Mouse (Mus musculus): Measurements from ENCODE around the gene Fbxw2. TPM values are rescaled to one million over a fixed set of nuclear protein-coding genes. Genes with fewer than 3 reads are reported as not detected.
"Not testable (repeated sequence)": the region's sequence is repeated elsewhere in the genome, so short reads cannot be mapped to it uniquely, and the experiment has no call there.

The Fbxw2 gene
- total and polyA plus RNA-seq, 2 experiments from 2014 or later = 120 to 130 TPM

DNA sequence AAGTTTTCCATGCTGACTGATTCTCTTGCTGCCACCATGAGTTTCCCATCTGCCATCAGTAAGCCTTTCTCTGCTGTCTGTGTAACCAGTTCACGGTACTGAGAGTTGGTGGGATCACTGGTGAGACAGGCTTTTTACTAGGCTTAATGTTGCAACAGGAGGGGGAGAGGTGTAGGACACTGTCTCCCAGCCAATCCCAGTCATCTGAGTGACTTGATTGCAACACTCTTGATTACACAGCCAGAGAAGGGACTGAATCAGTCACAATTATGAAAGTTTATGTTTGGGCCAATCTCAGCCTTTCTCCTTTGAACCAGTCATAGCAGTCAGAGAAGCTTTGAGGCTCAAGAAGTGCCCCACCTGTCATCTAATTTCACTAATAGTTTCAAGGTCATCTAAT lies 1.9 kb upstream of the Fbxw2 start:
- WGBS = 94% methylated on average over 1 of the region's 1 CpGs
- Histone ChIP-seq H3K36me3 (ENCODE audit: insufficient read depth) (peaks cover 9% of the 10 kb centered on the region; the same call in 1 of the 2 replicates), H3K9me3 (ENCODE audit: low read length) (no peaks in the 10 kb centered on the region; the same call in 1 of the 2 replicates), H3K4me2 (ENCODE audit: low read depth) (no peak overlapping the region), H3K27ac (ENCODE audit: low read depth, low read length) (no peak overlapping the region), H3K4me3 (ENCODE audit: low read depth, low read length) (no peak overlapping the region), H3K4me1 (ENCODE audit: insufficient read depth) (peaks cover 19% of the 10 kb centered on the region), H3K9ac (no peak overlapping the region), H3K27me3 (ENCODE audit: insufficient read depth, low read length) (no peaks in the 10 kb centered on the region)
- ATAC-seq (no peak), DNase-seq (no peak)
- TF ChIP-seq CTCF (IDR thresholded peaks at IDR 0.05; ENCODE audit: low read depth) = no peak

DNA sequence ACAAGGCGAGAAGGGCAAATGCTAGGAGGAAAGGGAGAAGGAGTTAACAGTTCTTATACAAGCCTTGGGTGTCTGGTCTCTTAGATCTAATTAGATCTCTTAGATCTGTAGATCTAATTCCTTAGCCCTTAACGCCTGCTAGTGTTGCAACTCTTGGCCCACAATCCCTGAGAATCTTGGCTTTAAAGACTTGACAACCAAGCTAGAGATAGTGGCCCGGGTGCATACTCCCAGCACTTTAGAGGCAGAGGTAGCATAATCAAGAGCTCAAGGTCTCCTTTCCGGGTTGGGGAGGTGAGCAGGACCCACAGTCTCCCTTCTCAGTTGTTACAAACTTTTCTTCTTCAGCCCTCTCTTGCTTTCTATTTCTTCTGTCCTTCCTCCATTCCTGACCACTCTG lies 1.5 kb upstream of the Fbxw2 start:
- ATAC-seq = no peak
- Histone ChIP-seq H3K27me3 (ENCODE audit: insufficient read depth, low read length) (no peaks in the 10 kb centered on the region), H3K9me3 (ENCODE audit: low read length) (no peaks in the 10 kb centered on the region; the same call in 1 of the 2 replicates), H3K4me3 (ENCODE audit: low read depth, low read length) (no peak overlapping the region), H3K4me2 (ENCODE audit: low read depth) (no peak overlapping the region), H3K4me1 (ENCODE audit: insufficient read depth) (peaks cover 19% of the 10 kb centered on the region), H3K9ac (no peak overlapping the region), H3K27ac (ENCODE audit: low read depth, low read length) (no peak overlapping the region), H3K36me3 (ENCODE audit: insufficient read depth) (peaks cover 11% of the 10 kb centered on the region)
- TF ChIP-seq CTCF (IDR thresholded peaks at IDR 0.05; ENCODE audit: low read depth) = no peak
- 96% methylated on average over 4 of the region's 4 CpGs for WGBS
- no peak for DNase-seq

DNA sequence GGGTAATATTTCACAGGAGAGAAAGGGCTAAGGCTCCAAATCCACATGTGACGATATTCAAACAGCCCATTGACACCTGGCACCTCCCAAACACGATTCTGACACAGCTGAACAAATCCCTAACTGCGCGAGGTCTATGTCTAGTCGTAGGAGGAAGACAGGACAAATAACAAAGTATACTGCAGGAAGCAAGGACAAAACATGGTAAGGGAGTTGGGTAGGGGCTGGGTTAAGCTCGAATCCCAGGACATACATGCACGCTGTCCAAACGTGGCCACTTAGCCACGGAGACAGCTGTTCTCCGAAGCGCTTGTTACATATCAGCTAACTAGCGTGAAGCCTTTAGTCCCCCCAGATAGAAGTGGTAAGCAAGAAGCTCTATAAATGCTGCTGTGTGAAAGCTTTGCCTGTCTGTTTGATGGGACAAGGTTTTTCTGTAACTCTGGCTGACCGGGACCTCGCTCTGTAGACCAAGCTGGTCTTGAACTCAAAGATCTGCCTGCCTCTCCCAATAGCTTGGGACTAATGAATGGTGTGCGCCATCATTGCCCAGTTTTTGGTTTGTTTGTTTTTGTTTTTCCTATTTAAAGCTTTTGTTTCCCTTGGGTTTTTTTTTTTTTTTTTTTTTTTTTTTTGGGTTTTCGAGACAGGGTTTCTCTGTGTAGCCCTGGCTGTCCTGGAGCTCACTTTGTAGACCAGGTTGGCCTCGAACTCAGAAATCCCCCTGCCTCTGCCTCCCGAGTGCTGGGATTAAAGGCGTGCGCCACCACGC lies 535 bp upstream of the Fbxw2 start:
- Histone ChIP-seq H3K27me3 (ENCODE audit: insufficient read depth, low read length) (no peaks in the 10 kb centered on the region), H3K4me1 (ENCODE audit: insufficient read depth) (peaks cover 19% of the 10 kb centered on the region), H3K4me2 (ENCODE audit: low read depth) (peak overlapping the region; percentile 62), H3K9ac (peak overlapping the region; percentile 94), H3K27ac (ENCODE audit: low read depth, low read length) (peak overlapping the region; percentile 73), H3K4me3 (ENCODE audit: low read depth, low read length) (peak overlapping the region; percentile 100), H3K9me3 (ENCODE audit: low read length) (no peaks in the 10 kb centered on the region; the same call in 1 of the 2 replicates), H3K36me3 (ENCODE audit: insufficient read depth) (peaks cover 15% of the 10 kb centered on the region)
- ATAC-seq = peak; percentile 39; the same call in 1 of the 2 replicates
- 41% methylated on average over 20 of the region's 21 CpGs for WGBS
- no peak for DNase-seq
- no peak for TF ChIP-seq CTCF (IDR thresholded peaks at IDR 0.05; ENCODE audit: low read depth)

DNA sequence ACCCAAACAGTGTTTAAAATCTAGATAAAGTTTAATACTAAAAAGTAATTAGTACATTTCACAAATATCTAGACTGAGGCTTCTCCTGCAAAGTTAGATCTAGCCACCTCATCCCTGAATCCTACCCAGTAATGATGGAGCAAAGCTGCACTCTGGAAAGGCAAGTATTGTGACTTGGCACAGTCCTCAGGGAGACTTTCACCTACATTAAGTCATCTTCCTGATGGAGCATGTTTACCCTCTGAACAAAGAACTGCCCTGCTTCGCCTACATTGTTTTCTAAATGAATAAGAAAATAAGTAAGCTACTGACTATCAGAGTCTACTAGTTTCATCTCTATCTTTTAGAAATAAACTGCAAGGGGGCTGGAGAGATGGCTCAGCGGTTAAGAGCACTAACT lies 7.6 kb downstream of the Fbxw2 start:
- Histone ChIP-seq H3K36me3 (ENCODE audit: insufficient read depth) (peaks cover 25% of the 10 kb centered on the region), H3K4me3 (ENCODE audit: low read depth, low read length) (no peak overlapping the region), H3K4me2 (ENCODE audit: low read depth) (no peak overlapping the region), H3K4me1 (ENCODE audit: insufficient read depth) (no peaks in the 10 kb centered on the region), H3K9ac (no peak overlapping the region), H3K9me3 (ENCODE audit: low read length) (no peaks in the 10 kb centered on the region), H3K27me3 (ENCODE audit: insufficient read depth, low read length) (no peaks in the 10 kb centered on the region), H3K27ac (ENCODE audit: low read depth, low read length) (no peak overlapping the region)
- 97% methylated on average over 2 of the region's 2 CpGs for whole genome bisulfite sequencing
- DNase-seq = no peak
- ATAC-seq = no peak
- no peak for TF ChIP-seq CTCF (IDR thresholded peaks at IDR 0.05; ENCODE audit: low read depth)

DNA sequence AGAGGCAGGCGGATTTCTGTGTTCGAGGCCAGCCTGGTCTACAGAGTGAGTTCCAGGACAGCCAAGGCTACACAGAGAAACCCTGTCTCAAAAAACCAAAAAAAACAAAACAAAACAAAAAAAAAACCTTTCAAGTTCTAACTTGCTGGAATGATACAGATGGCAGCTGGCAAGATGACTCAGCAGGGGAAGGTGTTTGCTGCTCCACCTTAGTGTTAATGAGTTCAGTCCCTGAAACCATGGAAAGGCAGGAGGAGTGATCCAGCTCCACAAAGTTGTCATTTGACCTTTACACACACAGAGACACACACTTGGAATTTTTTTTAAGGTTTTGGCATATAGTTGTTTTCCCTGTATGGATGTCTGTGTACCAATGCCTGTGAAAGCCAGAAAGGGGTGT lies 10.2 kb downstream of the Fbxw2 start:
- H3K27ac ChIP-seq (ENCODE audit: low read depth, low read length); ATAC-seq; H3K4me2 ChIP-seq (ENCODE audit: low read depth); H3K4me1 ChIP-seq (ENCODE audit: insufficient read depth); H3K9ac ChIP-seq; DNase-seq; H3K9me3 ChIP-seq (ENCODE audit: low read length); H3K27me3 ChIP-seq (ENCODE audit: insufficient read depth, low read length); H3K4me3 ChIP-seq (ENCODE audit: low read depth, low read length): not testable (repeated sequence)
- peaks cover 29% of the 10 kb centered on the region; the same call in 1 of the 2 replicates for H3K36me3 ChIP-seq (ENCODE audit: insufficient read depth)
- 100% methylated on average over 2 of the region's 2 CpGs for WGBS

DNA sequence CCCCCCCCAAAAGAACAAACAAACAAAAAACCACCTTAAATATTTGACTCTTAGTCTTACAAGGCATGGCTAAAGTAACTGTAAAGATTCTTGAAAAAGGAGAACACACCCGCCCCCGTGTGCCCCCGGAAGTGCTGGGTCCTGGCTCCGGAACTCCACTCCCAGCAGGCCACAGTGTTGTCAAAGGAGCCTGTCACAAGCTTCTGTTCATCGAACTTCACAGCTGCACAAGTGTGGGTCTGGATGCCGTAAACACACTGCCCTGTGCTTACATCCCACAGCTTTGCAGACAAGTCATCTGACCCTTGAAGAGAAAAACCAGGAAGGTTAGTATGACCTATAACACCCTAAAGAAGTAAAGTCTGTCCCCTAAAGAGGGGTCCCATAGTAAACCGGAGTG lies 13.4 kb downstream of the Fbxw2 start:
- H3K9ac ChIP-seq = no peak overlapping the region
- H3K36me3 ChIP-seq (ENCODE audit: insufficient read depth) = peaks cover 24% of the 10 kb centered on the region; the same call in 1 of the 2 replicates
- no peak for TF ChIP-seq CTCF (IDR thresholded peaks at IDR 0.05; ENCODE audit: low read depth)
- H3K27ac ChIP-seq (ENCODE audit: low read depth, low read length) = no peak overlapping the region
- no peaks in the 10 kb centered on the region for H3K27me3 ChIP-seq (ENCODE audit: insufficient read depth, low read length)
- ATAC-seq (no peak), DNase-seq (no peak)
- H3K9me3 ChIP-seq (ENCODE audit: low read length) = no peaks in the 10 kb centered on the region
- WGBS = 87% methylated on average over 7 of the region's 7 CpGs
- H3K4me1 ChIP-seq (ENCODE audit: insufficient read depth) = no peaks in the 10 kb centered on the region
- H3K4me2 ChIP-seq (ENCODE audit: low read depth) = no peak overlapping the region
- no peak overlapping the region for H3K4me3 ChIP-seq (ENCODE audit: low read depth, low read length)

DNA sequence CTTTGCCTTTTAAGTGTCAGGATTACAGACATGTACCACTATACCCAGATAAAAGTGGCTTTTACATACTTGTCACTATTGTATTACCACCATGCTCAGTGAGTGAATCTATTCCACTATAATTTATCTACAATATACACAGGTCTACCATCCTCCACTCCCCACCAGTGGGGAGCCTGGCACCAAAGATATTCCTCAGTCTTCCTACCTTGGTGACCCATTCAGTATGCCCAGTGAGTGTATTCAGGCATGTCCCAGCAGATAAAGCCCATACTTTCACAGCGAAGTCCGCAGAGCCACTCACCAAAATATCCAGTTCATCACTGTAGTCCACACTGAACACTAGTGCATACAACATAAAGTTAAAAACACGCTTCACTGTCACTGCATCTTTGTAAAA lies 15.3 kb downstream of the Fbxw2 start:
- WGBS = 96% methylated on average over 3 of the region's 3 CpGs
- Histone ChIP-seq H3K4me1 (ENCODE audit: insufficient read depth) (no peaks in the 10 kb centered on the region), H3K4me2 (ENCODE audit: low read depth) (no peak overlapping the region), H3K4me3 (ENCODE audit: low read depth, low read length) (no peak overlapping the region), H3K36me3 (ENCODE audit: insufficient read depth) (peaks cover 30% of the 10 kb centered on the region; the same call in 1 of the 2 replicates), H3K27ac (ENCODE audit: low read depth, low read length) (no peak overlapping the region), H3K9ac (no peak overlapping the region), H3K9me3 (ENCODE audit: low read length) (no peaks in the 10 kb centered on the region), H3K27me3 (ENCODE audit: insufficient read depth, low read length) (no peaks in the 10 kb centered on the region)
- ATAC-seq = no peak
- no peak for TF ChIP-seq CTCF (IDR thresholded peaks at IDR 0.05; ENCODE audit: low read depth)
- DNase-seq = no peak
